Mouse (Mus musculus): ENCODE results near the gene Gas6. TPM values are rescaled to one million over a fixed set of nuclear protein-coding genes. Genes with fewer than 3 reads are reported as not detected.
A peak's percentile ranks its signal among the peaks of the same experiment; 100 is the strongest.

Gene Gas6
- total RNA-seq, 2 experiments from 2014 or later, result 79.3 to 82.1 TPM

- no peak for DNase-seq
Observed at GRCm38 (mm10) chr8:13461085-13461765, 33.1 kb downstream of the Gas6 start.

- no peak for DNase-seq
Observed at GRCm38 (mm10) chr8:13459431-13459830, 34.9 kb downstream of the Gas6 start.

GRCm38 (mm10) chr8:13455295-13455694, 39.0 kb downstream of the Gas6 start:
- peak; percentile 56 for DNase-seq

GRCm38 (mm10) chr8:13454341-13455113, 39.8 kb downstream of the Gas6 start:
- no peak for DNase-seq

- DNase-seq, result no peak
Observed at GRCm38 (mm10) chr8:13451747-13452277, 42.5 kb downstream of the Gas6 start.

- DNase-seq, result no peak
Observed at GRCm38 (mm10) chr8:13448145-13448544, 46.1 kb downstream of the Gas6 start.

- no peak for DNase-seq
Observed at GRCm38 (mm10) chr8:13446456-13446855, 47.8 kb downstream of the Gas6 start.

- no peak for DNase-seq
Observed at GRCm38 (mm10) chr8:13442152-13442551, 52.1 kb downstream of the Gas6 start.

- DNase-seq, result no peak
Observed at GRCm38 (mm10) chr8:13437531-13437930, 56.8 kb downstream of the Gas6 start.

- DNase-seq, result no peak
Observed at GRCm38 (mm10) chr8:13436052-13436451, 58.2 kb downstream of the Gas6 start.

GRCm38 (mm10) chr8:13434889-13435288, 59.4 kb downstream of the Gas6 start, which contains the start of gene Tmem255b:
Gene Tmem255b, plus strand, starts transcription at chr8:13435189.
- no peak for DNase-seq

GRCm38 (mm10) chr8:13433130-13433529, 61.2 kb downstream of the Gas6 start:
- no peak for DNase-seq

- DNase-seq, result no peak
Observed at GRCm38 (mm10) chr8:13430866-13431265, 63.4 kb downstream of the Gas6 start.

- no peak for DNase-seq
Observed at GRCm38 (mm10) chr8:13430412-13430811, 63.9 kb downstream of the Gas6 start.

GRCm38 (mm10) chr8:13428156-13428555, 66.1 kb downstream of the Gas6 start:
- no peak for DNase-seq

- DNase-seq, result no peak
Observed at GRCm38 (mm10) chr8:13427351-13427750, 66.9 kb downstream of the Gas6 start.

- no peak for DNase-seq
Observed at GRCm38 (mm10) chr8:13420970-13421369, 73.3 kb downstream of the Gas6 start.

- DNase-seq, result no peak
Observed at GRCm38 (mm10) chr8:13419111-13419639, 75.1 kb downstream of the Gas6 start.

- DNase-seq, result no peak
Observed at GRCm38 (mm10) chr8:13415879-13416278, 78.4 kb downstream of the Gas6 start.
